Mouse (Mus musculus) liver, adult 2 months (tissue): ENCODE measurements around the gene Abca4.

ENCODE experiments used
- CTCF ChIP-seq: fragments of 200-500 bp; IDR thresholded peaks from 2 replicates; pipeline ENCODE4 v1.5.1; 2011; ENCODE audit warnings: low read depth, low read length, control low read depth
- POLR2A ChIP-seq: fragments of 200-500 bp; IDR thresholded peaks from 2 replicates; pipeline ENCODE4 v1.6.1; 2011; ENCODE audit warnings: low read length, control low read depth; ENCODE audit not compliant: insufficient read depth; ENCODE audit errors: extremely low read depth

- no peak for TF ChIP-seq CTCF
- TF ChIP-seq POLR2A, result no peak
Measured at GRCm38 (mm10) chr3:122071769-122072168, 27.5 kb downstream of the Abca4 start.
